Mouse (Mus musculus) bone marrow, adult 2 months (tissue): Measurements from ENCODE around the gene Cfap61. TPM values are rescaled to one million over a fixed set of nuclear protein-coding genes. Genes with fewer than 3 reads are reported as not detected.

Experiments used
- H3K27ac ChIP-seq: fragments of 200-500 bp; 2 replicates; pipeline ENCODE4 v1.5.1; 2012; ENCODE audit warnings: low read depth, mild to moderate bottlenecking, control low read depth, inconsistent platforms, low read length; ENCODE audit not compliant: control insufficient read depth, poor library complexity, insufficient read depth
- H3K4me1 ChIP-seq: fragments of 200-500 bp; 2 replicates; pipeline ENCODE4 v1.6.1; 2011; ENCODE audit warnings: low read length; ENCODE audit not compliant: control insufficient read depth, insufficient read depth
- H3K4me3 ChIP-seq: fragments of 200-500 bp; replicated peaks from 2 replicates; pipeline ENCODE3; 2011; ENCODE audit warnings: mild to moderate bottlenecking, low read depth, low read length, control low read depth; ENCODE audit not compliant: control insufficient read depth
- CTCF ChIP-seq: fragments of 200-500 bp; IDR thresholded peaks from 2 replicates; pipeline ENCODE4 v1.5.1; 2011; ENCODE audit warnings: low read length, control low read depth; ENCODE audit not compliant: control insufficient read depth, insufficient read depth
- POLR2A ChIP-seq: fragments of 200-500 bp; IDR thresholded peaks from 2 replicates; pipeline ENCODE4 v1.6.1; 2011; ENCODE audit warnings: low read depth, mild to moderate bottlenecking, control low read depth, low read length, borderline replicate concordance; ENCODE audit not compliant: control insufficient read depth
- WGBS: fragments of 180-500 bp; shearing (Covaris S2); methylation state at CpG from one replicate; pipeline ENCODE4 v1.1.7; 2018; 5-methylcytosine and 5-hydroxymethylcytosine counted together
- polyA plus RNA-seq: library from polyadenylated mRNA; stranded (reverse); fragments of >200 nt; gene quantifications from 2 replicates; pipeline ENCODE4 v1.2.4, GENCODE M21; 2011; ENCODE audit warnings: low replicate concordance; ENCODE audit not compliant: missing spikeins, insufficient read depth, insufficient read length

The Cfap61 gene
- polyA plus RNA-seq, 1 experiment: not detected

DNA sequence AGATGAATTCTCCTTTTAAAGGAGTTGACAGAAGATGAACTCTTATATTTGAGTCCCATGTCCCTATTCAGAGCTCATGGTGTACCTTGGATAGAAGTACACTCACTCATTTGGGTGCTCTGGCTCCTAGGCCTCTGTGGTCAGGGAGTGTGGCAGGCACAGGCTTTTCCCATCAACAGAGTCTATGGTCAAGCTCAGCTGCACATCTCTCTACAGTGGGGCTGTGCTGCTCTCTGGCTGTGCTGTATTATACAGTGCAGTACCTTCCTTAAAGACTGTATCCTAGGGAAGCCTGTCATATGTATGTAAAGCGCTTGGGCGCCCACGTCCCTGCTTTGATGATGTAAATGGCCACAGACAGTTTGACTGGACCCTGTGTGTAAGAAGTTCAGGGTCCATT, 323.0 kb downstream of the Cfap61 start:
- no peak for TF ChIP-seq CTCF
- no peak for TF ChIP-seq POLR2A

DNA sequence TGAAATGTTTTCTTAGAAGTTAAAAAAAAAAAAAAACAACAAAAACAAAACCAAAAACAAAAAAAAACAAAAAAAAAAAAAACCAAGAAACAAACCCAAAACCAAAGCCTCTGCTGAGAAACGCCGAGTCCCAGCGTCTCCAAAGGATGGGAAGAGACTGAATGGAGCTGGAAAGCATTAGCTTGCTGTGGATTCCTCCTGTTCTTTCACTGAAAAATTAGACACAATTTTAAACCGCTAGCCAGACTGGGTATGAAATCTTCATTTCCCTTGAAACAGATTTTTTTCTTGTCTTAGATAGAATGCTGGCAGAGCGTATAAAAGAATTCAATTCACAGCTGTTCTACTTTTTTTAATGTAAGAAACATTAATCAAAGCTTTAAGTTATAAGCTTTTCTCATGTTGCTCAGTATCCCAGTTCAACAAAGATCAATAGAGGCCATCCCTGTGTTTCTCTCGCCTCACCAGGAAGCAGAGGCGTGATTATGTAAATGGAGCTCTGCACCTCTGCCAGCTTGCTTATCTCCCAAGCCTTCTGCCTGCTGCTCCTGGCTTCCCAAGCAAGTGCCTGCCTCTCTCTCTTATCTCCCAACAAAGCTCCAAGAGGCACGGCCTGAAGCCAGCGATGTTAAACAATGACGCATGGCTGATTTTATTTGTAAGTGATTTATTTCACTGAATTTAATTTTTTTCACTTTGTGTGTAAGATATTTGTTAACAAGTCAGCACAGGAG, 324.3 kb downstream of the Cfap61 start:
- WGBS: 81% methylated on average over 10 of the region's 10 CpGs
- Histone ChIP-seq H3K27ac (no peak overlapping the region), H3K4me3 (no peak overlapping the region), H3K4me1 (no peaks in the 10 kb centered on the region)
- TF ChIP-seq CTCF: no peak
- TF ChIP-seq POLR2A: no peak

More for the DNA sequence above, 323.0 kb downstream of the Cfap61 start:
- Histone ChIP-seq H3K4me1 (no peaks in the 10 kb centered on the region), H3K27ac (no peak overlapping the region), H3K4me3 (no peak overlapping the region)
- 90% methylated on average over 3 of the region's 3 CpGs for WGBS

DNA sequence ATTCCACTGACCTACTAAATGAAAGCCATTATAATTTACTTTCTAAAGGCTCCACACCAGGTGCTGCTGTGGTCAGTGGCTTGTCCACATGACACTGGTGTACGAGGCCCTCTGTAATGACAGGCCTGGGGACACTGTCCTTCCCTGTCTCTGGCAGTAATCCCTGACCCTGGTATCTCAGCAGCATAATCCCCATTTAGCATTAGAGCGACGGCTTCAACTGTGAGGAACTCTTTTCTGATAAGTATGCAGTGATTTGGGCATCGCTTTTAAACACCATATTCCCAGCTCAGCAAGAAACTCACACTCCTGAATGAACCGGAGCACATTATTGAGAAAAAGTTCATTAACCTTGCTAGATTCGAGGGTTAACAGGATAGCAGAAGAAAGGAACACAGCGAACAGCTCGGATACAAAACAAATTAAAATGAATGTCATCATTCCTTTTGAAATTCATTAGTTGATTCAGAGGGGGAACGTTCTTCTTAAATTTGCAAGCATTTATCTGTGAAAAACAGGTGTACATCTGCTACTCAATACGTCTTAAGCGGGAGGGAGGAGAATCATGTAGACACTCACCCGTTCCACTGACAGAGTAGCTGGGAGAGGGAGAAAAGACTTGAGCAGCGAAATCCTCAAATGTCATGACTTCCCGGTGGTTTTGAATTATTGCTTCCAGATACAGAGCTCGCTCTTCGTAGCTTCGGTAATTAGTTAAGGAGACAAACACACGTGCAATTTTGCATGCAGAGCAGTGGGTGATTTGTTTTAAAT, 325.4 kb downstream of the Cfap61 start:
- no peak overlapping the region for H3K4me3 ChIP-seq
- no peaks in the 10 kb centered on the region for H3K4me1 ChIP-seq
- TF ChIP-seq POLR2A: no peak
- TF ChIP-seq CTCF: no peak
- 85% methylated on average over 18 of the region's 18 CpGs for WGBS
- H3K27ac ChIP-seq: no peak overlapping the region

DNA sequence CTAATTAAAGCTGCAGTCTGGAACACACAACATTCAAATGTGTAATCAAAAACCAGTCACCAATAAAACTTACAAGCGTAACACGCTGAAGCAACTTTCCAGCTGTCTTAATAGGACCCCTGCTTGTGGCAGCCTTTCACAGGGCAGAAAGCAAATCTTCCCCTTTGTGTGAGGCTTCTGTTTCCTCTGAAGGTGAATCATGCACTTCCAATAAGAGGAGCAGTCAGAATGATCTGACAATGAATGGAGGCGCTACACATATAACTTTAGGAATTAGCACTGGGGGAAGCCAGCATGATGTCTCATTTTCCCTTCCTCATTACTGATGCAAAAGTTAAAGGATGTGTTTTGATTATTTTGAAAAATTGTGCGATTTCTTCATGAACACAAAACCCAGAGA, 326.6 kb downstream of the Cfap61 start:
- H3K4me3 ChIP-seq: no peak overlapping the region
- WGBS: 84% methylated on average over 4 of the region's 4 CpGs
- no peak for TF ChIP-seq CTCF
- no peak for TF ChIP-seq POLR2A
- H3K27ac ChIP-seq: no peak overlapping the region
- no peaks in the 10 kb centered on the region for H3K4me1 ChIP-seq

DNA sequence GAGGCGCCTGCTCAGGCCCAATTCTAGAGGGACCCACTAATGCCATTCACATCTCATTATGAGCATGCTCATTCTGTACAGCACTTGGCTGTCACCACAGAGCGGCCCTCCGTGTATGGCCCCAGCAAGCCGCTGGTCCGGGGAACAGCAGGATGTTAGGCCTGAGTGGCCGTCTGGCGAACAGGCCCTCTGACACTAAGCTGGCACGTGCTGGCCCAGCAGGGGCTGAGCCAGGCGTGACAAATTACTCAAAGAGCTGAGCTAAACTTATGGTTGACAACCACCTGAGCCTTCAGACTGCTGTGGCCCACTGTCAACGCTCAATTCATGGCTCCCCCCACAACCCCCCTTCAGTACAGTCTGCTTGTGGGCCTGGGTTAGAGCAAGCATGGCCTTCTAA, 327.6 kb downstream of the Cfap61 start:
- no peak overlapping the region for H3K27ac ChIP-seq
- WGBS: 94% methylated on average over 10 of the region's 10 CpGs
- no peaks in the 10 kb centered on the region for H3K4me1 ChIP-seq
- H3K4me3 ChIP-seq: no peak overlapping the region
- no peak for TF ChIP-seq POLR2A
- no peak for TF ChIP-seq CTCF

DNA sequence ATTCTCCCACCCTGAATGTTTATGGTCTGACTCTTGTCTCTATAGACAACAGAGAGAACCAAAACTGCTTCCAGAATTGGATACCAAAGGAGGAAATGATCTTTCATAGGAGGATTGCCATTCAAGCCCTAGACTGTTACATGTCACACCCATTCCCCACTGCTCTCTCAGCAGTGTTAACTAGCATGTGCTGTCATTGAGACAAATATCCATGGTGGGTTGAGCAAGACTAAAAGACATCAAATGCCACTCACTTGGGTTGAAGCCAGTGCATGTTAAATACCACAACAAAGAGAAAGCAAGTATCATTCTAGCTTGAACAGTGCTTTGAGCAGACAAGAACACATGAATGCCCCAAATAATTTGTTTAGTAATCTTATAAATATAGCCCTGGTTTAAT, 328.4 kb downstream of the Cfap61 start:
- Histone ChIP-seq H3K27ac (no peak overlapping the region), H3K4me1 (no peaks in the 10 kb centered on the region), H3K4me3 (no peak overlapping the region)
- TF ChIP-seq POLR2A (no peak), CTCF (no peak)

Other genes with a start within 250 kb of the Cfap61 start
- 31.8 and 37.3 TPM in 2 replicates for gene Naa20, start 32.7 kb upstream of the Cfap61 start, polyA plus RNA-seq
- 15.1 and 21.0 TPM in 2 replicates for gene Crnkl1, start 230 bp downstream of the Cfap61 start, polyA plus RNA-seq